Mouse (Mus musculus) mammary gland, adult 2 months (tissue): ENCODE measurements around the gene Apol9b. TPM values are rescaled to one million over a fixed set of nuclear protein-coding genes. Genes with fewer than 3 reads are reported as not detected.

Experiments used
- polyA plus RNA-seq: library from polyadenylated mRNA; depleted of rRNA; stranded (reverse); fragments of >200 nt; gene quantifications from 2 replicates; pipeline ENCODE4 v1.2.3, GENCODE M21; 2012; ENCODE audit warnings: low replicate concordance; rRNA removed

Gene Apol9b
- 3.0 and 3.2 TPM in 2 replicates for polyA plus RNA-seq

GRCm38 (mm10) chr15:77728739-77729138, at the start of gene Apol9b:
Gene Apol9b (plus strand): TSS chr15:77729039.

GRCm38 (mm10) chr15:77698656-77699055, 30.2 kb upstream of the Apol9b start, which contains the start of gene Apol7e:
Gene Apol7e (plus strand): TSS chr15:77698857.

GRCm38 (mm10) chr15:77756848-77757247, 28.0 kb downstream of the Apol9b start, which contains the start of gene Apol8:
Gene Apol8 (minus strand): TSS chr15:77757003.

Other genes starting within 250 kb of the Apol9b start
- 0.16 TPM in 1 of 2 replicates, not detected in the other for gene Apol11a, start 220.8 kb upstream of the Apol9b start, polyA plus RNA-seq
- 32.3 and 32.6 TPM in 2 replicates for gene Apol7c, start 195.7 kb upstream of the Apol9b start, polyA plus RNA-seq
- not detected in 2 replicates for gene 1700025B11Rik, start 167.1 kb upstream of the Apol9b start, polyA plus RNA-seq
- 0.61 and 1.6 TPM in 2 replicates for gene Apol10b, start 132.9 kb upstream of the Apol9b start, polyA plus RNA-seq
- not detected in 2 replicates for gene Gm36245, start 129.8 kb upstream of the Apol9b start, polyA plus RNA-seq
- gene Apol11b, start 85.8 kb upstream of the Apol9b start, polyA plus RNA-seq = 0.32 and 0.37 TPM in 2 replicates
- 5.5 and 5.8 TPM in 2 replicates for gene Apol7e, start 30.2 kb upstream of the Apol9b start, polyA plus RNA-seq
- 0.06 and 0.10 TPM in 2 replicates for gene Apol8, start 28.0 kb downstream of the Apol9b start, polyA plus RNA-seq
- 90.1 and 121 TPM in 2 replicates for gene Myh9, start 113.1 kb downstream of the Apol9b start, polyA plus RNA-seq
- 284 and 331 TPM in 2 replicates for gene Txn2, start 200.0 kb downstream of the Apol9b start, polyA plus RNA-seq
- gene Foxred2, start 227.7 kb downstream of the Apol9b start, polyA plus RNA-seq = 10.7 and 14.6 TPM in 2 replicates
- 107 and 122 TPM in 2 replicates for gene Eif3d, start 241.8 kb downstream of the Apol9b start, polyA plus RNA-seq